Mouse (Mus musculus) 416B (cell line): ENCODE measurements at regions not wholly inside any gene's neighbourhood (a gene's known extent, or its start where the extent isn't known, plus 50 kb on each side); places are given as distances from the start of the nearest gene placed in this dataset.

Source experiments
- DNase-seq: peaks from one replicate; pipeline ENCODE4 v3.0.0; 2011; ENCODE audit warnings: low read depth

DNA sequence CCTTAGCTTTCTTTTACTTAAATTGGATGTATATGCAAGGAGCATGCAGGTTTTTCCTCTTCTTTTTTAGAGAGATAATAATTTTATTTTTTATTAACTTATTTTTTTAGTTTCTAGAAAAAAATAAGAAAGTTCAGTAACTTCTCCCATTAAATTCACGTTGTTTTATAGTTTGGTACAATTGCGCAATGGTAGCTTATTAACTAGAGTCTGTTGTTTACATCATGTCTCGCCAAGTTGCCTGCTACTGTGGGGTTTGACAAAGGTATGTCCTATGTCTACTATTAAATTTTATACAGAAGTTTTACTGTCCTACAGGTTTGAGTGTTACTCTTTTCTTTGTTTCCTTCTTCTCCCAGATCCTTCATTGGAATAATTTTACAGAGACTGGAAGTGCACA is 313.6 kb downstream of the Klf5 start:
- DNase-seq: no peak

DNA sequence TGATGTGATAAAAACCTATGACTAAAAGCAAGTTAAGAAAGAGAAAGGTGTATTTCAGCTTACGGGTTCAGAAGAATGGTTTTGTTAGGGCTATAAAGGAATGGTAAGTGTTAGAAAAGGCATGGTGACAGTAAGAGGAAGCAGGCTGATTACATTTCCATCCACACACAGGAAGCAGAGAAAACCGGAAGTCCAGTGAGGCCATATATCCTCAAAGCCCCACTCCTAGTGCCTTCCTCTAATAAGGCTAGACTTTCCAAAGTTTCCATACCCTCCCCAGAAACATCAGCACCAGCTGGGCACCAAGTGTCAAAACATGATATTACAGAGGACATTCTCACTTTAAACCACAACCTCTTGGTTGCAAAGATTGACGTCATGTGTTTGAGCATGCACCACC is 316.3 kb downstream of the Klf5 start:
- peak; percentile 14 for DNase-seq

GRCm38 (mm10) chr14:99616655-99617335 is 318.3 kb downstream of the Klf5 start:
- peak; percentile 54 for DNase-seq

GRCm38 (mm10) chr14:99617374-99617773 is 318.9 kb downstream of the Klf5 start:
- no peak for DNase-seq

DNA sequence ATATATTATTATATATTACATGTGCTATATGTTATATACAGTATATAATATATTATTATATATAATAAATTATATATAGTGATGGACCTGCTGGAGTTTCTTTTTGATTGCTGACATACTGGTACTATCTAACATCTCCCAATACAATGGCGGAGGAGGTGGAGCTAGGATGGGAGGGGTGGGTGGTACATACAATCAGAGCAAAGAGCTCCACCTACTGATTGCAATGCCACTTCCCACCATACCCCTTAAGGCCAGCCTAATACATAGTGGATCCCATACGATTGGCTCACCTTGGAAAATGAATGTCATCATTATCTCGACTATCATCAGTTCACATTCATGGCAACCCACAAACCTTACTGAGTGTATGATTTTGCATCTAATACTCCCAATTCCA is 323.0 kb downstream of the Klf5 start:
- DNase-seq: peak; percentile 72

DNA sequence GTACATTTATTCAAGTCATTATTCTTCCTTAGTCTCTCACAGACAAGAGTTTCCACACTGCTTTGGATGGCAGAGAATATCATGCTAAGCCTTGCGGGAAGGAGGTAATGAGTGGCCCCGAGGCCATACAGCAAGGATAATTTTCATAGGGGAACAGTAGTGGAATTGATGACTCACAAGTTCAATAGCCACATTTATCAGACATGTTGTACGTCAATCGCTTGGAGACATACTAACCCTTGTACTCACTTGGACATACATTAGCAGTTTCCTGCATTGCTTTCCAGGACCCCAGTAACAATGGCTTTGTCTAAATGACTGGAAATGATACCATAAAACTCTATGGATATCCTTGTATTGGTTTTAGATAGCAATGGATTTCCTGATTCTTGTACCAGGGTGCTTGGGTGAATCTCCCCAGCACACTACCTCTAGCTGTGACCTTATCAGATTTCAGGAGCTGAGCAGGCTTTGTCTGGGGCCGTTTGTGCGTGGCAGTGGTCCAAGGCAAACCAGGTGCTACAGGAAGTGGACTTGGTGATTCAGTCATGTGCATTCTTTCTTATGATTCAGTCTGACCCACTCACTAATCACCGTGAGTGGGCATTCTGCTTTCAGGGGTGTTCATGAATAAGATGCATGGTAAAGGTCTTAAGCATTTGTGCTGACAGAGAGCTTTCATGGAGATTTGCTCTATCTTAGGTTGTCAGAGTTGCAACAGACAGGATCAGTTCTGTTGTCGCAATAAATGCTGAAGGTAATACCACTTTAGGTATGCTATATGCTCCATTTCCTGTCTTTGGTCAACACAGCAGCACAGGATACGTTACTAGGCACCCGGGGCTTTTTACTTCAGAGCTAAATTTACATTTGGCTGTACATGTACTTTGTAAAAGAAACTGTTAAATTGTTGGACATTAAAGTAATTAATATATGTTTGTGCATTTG is 326.2 kb downstream of the Klf5 start:
- peak; percentile 85 for DNase-seq

- DNase-seq: no peak
Observed at GRCm38 (mm10) chr14:99627615-99628014, 329.1 kb downstream of the Klf5 start.

DNA sequence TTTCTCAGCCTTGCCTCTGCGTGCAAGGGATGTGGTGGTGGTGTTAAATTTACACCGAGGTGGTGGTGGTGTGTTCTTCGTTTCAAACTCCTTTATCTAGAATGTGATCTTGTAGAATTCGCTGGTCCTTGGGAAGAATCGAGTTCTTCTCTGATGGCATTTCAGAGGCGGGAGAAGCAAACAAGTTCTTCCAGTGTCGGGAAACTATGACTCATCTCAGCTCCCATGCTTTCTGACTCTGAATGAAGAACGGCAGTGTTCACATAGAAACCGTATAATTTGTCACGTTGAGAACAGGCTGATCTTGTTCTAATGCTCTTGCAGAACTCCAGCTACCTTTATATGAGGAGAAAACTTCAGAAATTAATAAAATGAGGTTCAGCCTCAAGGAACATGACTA is 332.6 kb downstream of the Klf5 start:
- peak; percentile 60 for DNase-seq

- no peak for DNase-seq
Observed at GRCm38 (mm10) chr14:99632444-99632843, 334.0 kb downstream of the Klf5 start.

DNA sequence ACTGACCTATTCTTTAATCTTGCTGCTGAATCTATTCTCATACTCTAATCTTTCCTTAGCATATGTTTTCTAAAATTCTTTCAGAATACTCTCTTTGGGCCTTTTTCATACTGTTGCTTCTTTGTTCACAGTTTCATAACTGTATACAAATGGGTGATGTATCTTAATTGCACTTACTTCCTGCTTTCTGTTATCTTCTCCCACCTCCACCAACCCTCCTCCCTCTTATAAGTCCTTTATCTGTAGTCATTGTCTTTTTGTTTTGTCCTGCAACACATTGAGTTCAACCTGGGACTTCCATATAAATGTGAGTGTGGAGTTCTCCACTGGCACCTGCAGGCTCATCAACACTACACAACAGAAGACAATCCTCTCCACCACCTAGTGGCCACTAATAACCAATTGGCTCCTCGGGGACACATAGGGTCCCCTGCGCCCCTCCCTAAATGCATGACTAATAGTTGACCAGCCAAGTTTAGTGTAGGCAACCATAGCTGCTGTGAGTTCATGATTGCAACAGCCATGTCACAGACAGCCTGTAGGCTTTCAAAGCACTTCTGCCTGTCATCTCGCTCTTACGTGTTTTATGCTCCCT is 337.2 kb downstream of the Klf5 start:
- peak; percentile 60 for DNase-seq

GRCm38 (mm10) chr14:99641475-99642453 is 343.3 kb downstream of the Klf5 start:
- no peak for DNase-seq

GRCm38 (mm10) chr14:99646323-99646722 is 347.8 kb downstream of the Klf5 start:
- no peak for DNase-seq

DNA sequence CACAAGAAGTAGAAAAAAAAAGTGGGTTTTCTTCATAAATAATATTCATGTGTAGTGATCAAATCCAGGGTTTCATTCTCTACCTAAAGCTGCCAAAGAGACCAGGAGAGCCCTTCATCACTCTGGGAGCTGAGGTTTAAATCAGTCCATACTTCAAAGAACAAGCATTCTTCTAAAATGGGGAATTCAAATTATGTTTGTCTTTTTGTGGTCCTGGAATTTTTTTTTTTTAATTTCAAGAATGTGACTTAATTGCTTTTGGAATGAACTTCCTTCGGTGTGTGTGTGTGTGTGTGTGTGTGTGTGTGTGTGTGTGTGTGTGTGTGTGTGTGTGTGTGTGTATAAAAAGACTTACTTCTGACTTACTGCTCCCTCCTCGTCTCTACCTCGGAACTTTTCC is 375.9 kb downstream of the Klf5 start:
- no peak for DNase-seq

GRCm38 (mm10) chr14:99687062-99687806 is 388.7 kb downstream of the Klf5 start:
- no peak for DNase-seq

GRCm38 (mm10) chr14:99688415-99688814 is 389.9 kb downstream of the Klf5 start:
- DNase-seq: no peak

GRCm38 (mm10) chr14:99696301-99696700 is 397.8 kb downstream of the Klf5 start:
- no peak for DNase-seq

GRCm38 (mm10) chr14:99699545-99699944 is 401.1 kb downstream of the Klf5 start:
- DNase-seq: no peak

GRCm38 (mm10) chr14:99706004-99706403 is 407.5 kb downstream of the Klf5 start:
- DNase-seq: no peak

DNA sequence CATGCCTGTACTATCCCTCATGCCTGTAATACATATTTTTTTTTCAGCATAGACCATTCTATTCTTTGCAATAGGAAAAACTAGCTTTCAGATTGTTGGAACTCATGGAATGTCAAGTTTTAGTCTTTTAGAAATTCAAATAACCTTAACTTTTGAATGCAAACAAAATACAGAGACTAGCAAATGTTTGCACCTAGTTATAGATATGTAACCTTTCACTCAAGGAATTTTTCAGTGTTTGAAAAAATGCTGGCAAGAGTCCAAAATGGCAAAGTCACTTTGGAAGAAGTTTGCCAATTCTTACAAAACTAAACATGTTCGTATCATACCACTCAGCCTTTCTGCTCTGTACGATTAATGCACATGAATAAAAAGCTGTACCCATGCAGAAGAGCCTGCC is 409.6 kb downstream of the Klf5 start:
- DNase-seq: no peak

- DNase-seq: no peak
Observed at GRCm38 (mm10) chr14:99709764-99710163, 411.3 kb downstream of the Klf5 start.

- DNase-seq: no peak
Observed at GRCm38 (mm10) chr14:99710656-99711177, 412.2 kb downstream of the Klf5 start.
